Mouse (Mus musculus): Measurements from ENCODE around the gene Hmga1b. TPM values are rescaled to one million over a fixed set of nuclear protein-coding genes. Genes with fewer than 3 reads are reported as not detected.

Hmga1b gene
- not detected for polyA plus RNA-seq (2015; fragmentation: Illumina TruSeq; extraction: RNeasy Lipid Tissue Mini Kit (QIAGEN cat#74804); ENCODE audit: insufficient read depth, low read depth, low replicate concordance)

GRCm38 (mm10) chr11:120762672-120763041, at the start of gene Hmga1b:
Gene Hmga1b (plus strand): TSS chr11:120762794.

GRCm38 (mm10) chr11:120713580-120714518, 48.7 kb upstream of the Hmga1b start, which contains the start of the genes Cenpx and Lrrc45:
Gene Cenpx (minus strand): TSS chr11:120713738.
Gene Lrrc45 (plus strand): TSS chr11:120713925.

GRCm38 (mm10) chr11:120721124-120722066, 41.2 kb upstream of the Hmga1b start, which contains the start of gene Rac3:
Gene Rac3 (plus strand): TSS chr11:120721470.

GRCm38 (mm10) chr11:120727169-120727527, 35.4 kb upstream of the Hmga1b start, which contains the start of gene Dcxr:
Gene Dcxr (minus strand): TSS chr11:120727281.

GRCm38 (mm10) chr11:120731858-120732680, 30.5 kb upstream of the Hmga1b start, which contains the start of gene Cbr2:
Gene Cbr2 (minus strand): TSS chr11:120732114.

GRCm38 (mm10) chr11:120784064-120784791, 21.6 kb downstream of the Hmga1b start, which contains the start of the genes Rfng and Gps1:
Gene Rfng (minus strand): TSS chr11:120784207.
Gene Gps1 (plus strand): TSS chr11:120784272.

GRCm38 (mm10) chr11:120795756-120796613, 33.4 kb downstream of the Hmga1b start, which contains the start of gene Dus1l:
Gene Dus1l (minus strand): TSS chr11:120796403.

Other genes starting within 250 kb of the Hmga1b start
- 2.1 TPM for gene Gcgr, start 232.1 kb upstream of the Hmga1b start, polyA plus RNA-seq (2015; fragmentation: Illumina TruSeq; extraction: RNeasy Lipid Tissue Mini Kit (QIAGEN cat#74804); ENCODE audit: insufficient read depth, low read depth, low replicate concordance)
- 27.1 TPM for gene Mcrip1, start 213.1 kb upstream of the Hmga1b start, polyA plus RNA-seq (2015; fragmentation: Illumina TruSeq; extraction: RNeasy Lipid Tissue Mini Kit (QIAGEN cat#74804); ENCODE audit: insufficient read depth, low read depth, low replicate concordance)
- gene Ppp1r27, start 211.7 kb upstream of the Hmga1b start, polyA plus RNA-seq (2015; fragmentation: Illumina TruSeq; extraction: RNeasy Lipid Tissue Mini Kit (QIAGEN cat#74804); ENCODE audit: insufficient read depth, low read depth, low replicate concordance) = not detected
- 636 TPM for gene P4hb, start 189.5 kb upstream of the Hmga1b start, polyA plus RNA-seq (2015; fragmentation: Illumina TruSeq; extraction: RNeasy Lipid Tissue Mini Kit (QIAGEN cat#74804); ENCODE audit: insufficient read depth, low read depth, low replicate concordance)
- 79.0 TPM for gene Arhgdia, start 181.2 kb upstream of the Hmga1b start, polyA plus RNA-seq (2015; fragmentation: Illumina TruSeq; extraction: RNeasy Lipid Tissue Mini Kit (QIAGEN cat#74804); ENCODE audit: insufficient read depth, low read depth, low replicate concordance)
- 13.4 TPM for gene Alyref, start 164.4 kb upstream of the Hmga1b start, polyA plus RNA-seq (2015; fragmentation: Illumina TruSeq; extraction: RNeasy Lipid Tissue Mini Kit (QIAGEN cat#74804); ENCODE audit: insufficient read depth, low read depth, low replicate concordance)
- gene Anapc11, start 164.4 kb upstream of the Hmga1b start, polyA plus RNA-seq (2015; fragmentation: Illumina TruSeq; extraction: RNeasy Lipid Tissue Mini Kit (QIAGEN cat#74804); ENCODE audit: insufficient read depth, low read depth, low replicate concordance) = 11.9 TPM
- gene Npb, start 154.3 kb upstream of the Hmga1b start, polyA plus RNA-seq (2015; fragmentation: Illumina TruSeq; extraction: RNeasy Lipid Tissue Mini Kit (QIAGEN cat#74804); ENCODE audit: insufficient read depth, low read depth, low replicate concordance) = not detected
- 38.6 TPM for gene Pcyt2, start 144.9 kb upstream of the Hmga1b start, polyA plus RNA-seq (2015; fragmentation: Illumina TruSeq; extraction: RNeasy Lipid Tissue Mini Kit (QIAGEN cat#74804); ENCODE audit: insufficient read depth, low read depth, low replicate concordance)
- gene Sirt7, start 137.6 kb upstream of the Hmga1b start, polyA plus RNA-seq (2015; fragmentation: Illumina TruSeq; extraction: RNeasy Lipid Tissue Mini Kit (QIAGEN cat#74804); ENCODE audit: insufficient read depth, low read depth, low replicate concordance) = 19.3 TPM
- 11.0 TPM for gene Mafg, start 129.2 kb upstream of the Hmga1b start, polyA plus RNA-seq (2015; fragmentation: Illumina TruSeq; extraction: RNeasy Lipid Tissue Mini Kit (QIAGEN cat#74804); ENCODE audit: insufficient read depth, low read depth, low replicate concordance)
- gene Pycr1, start 119.0 kb upstream of the Hmga1b start, polyA plus RNA-seq (2015; fragmentation: Illumina TruSeq; extraction: RNeasy Lipid Tissue Mini Kit (QIAGEN cat#74804); ENCODE audit: insufficient read depth, low read depth, low replicate concordance) = 24.5 TPM
- 1.4 TPM for gene Myadml2, start 114.6 kb upstream of the Hmga1b start, polyA plus RNA-seq (2015; fragmentation: Illumina TruSeq; extraction: RNeasy Lipid Tissue Mini Kit (QIAGEN cat#74804); ENCODE audit: insufficient read depth, low read depth, low replicate concordance)
- 0.81 TPM for gene Notum, start 101.6 kb upstream of the Hmga1b start, polyA plus RNA-seq (2015; fragmentation: Illumina TruSeq; extraction: RNeasy Lipid Tissue Mini Kit (QIAGEN cat#74804); ENCODE audit: insufficient read depth, low read depth, low replicate concordance)
- gene Aspscr1, start 89.8 kb upstream of the Hmga1b start, polyA plus RNA-seq (2015; fragmentation: Illumina TruSeq; extraction: RNeasy Lipid Tissue Mini Kit (QIAGEN cat#74804); ENCODE audit: insufficient read depth, low read depth, low replicate concordance) = 29.7 TPM
- gene Cenpx, start 49.1 kb upstream of the Hmga1b start, polyA plus RNA-seq (2015; fragmentation: Illumina TruSeq; extraction: RNeasy Lipid Tissue Mini Kit (QIAGEN cat#74804); ENCODE audit: insufficient read depth, low read depth, low replicate concordance) = 30.4 TPM
- gene Lrrc45, start 48.9 kb upstream of the Hmga1b start, polyA plus RNA-seq (2015; fragmentation: Illumina TruSeq; extraction: RNeasy Lipid Tissue Mini Kit (QIAGEN cat#74804); ENCODE audit: insufficient read depth, low read depth, low replicate concordance) = 37.8 TPM
- 6.0 TPM for gene Rac3, start 41.3 kb upstream of the Hmga1b start, polyA plus RNA-seq (2015; fragmentation: Illumina TruSeq; extraction: RNeasy Lipid Tissue Mini Kit (QIAGEN cat#74804); ENCODE audit: insufficient read depth, low read depth, low replicate concordance)
- 12.0 TPM for gene Dcxr, start 35.5 kb upstream of the Hmga1b start, polyA plus RNA-seq (2015; fragmentation: Illumina TruSeq; extraction: RNeasy Lipid Tissue Mini Kit (QIAGEN cat#74804); ENCODE audit: insufficient read depth, low read depth, low replicate concordance)
- 26.0 TPM for gene Cbr2, start 30.7 kb upstream of the Hmga1b start, polyA plus RNA-seq (2015; fragmentation: Illumina TruSeq; extraction: RNeasy Lipid Tissue Mini Kit (QIAGEN cat#74804); ENCODE audit: insufficient read depth, low read depth, low replicate concordance)
- gene Rfng, start 21.4 kb downstream of the Hmga1b start, polyA plus RNA-seq (2015; fragmentation: Illumina TruSeq; extraction: RNeasy Lipid Tissue Mini Kit (QIAGEN cat#74804); ENCODE audit: insufficient read depth, low read depth, low replicate concordance) = 22.7 TPM
- gene Gps1, start 21.5 kb downstream of the Hmga1b start, polyA plus RNA-seq (2015; fragmentation: Illumina TruSeq; extraction: RNeasy Lipid Tissue Mini Kit (QIAGEN cat#74804); ENCODE audit: insufficient read depth, low read depth, low replicate concordance) = 35.2 TPM
- gene Dus1l, start 33.6 kb downstream of the Hmga1b start, polyA plus RNA-seq (2015; fragmentation: Illumina TruSeq; extraction: RNeasy Lipid Tissue Mini Kit (QIAGEN cat#74804); ENCODE audit: insufficient read depth, low read depth, low replicate concordance) = 25.3 TPM
- gene Fasn, start 61.8 kb downstream of the Hmga1b start, polyA plus RNA-seq (2015; fragmentation: Illumina TruSeq; extraction: RNeasy Lipid Tissue Mini Kit (QIAGEN cat#74804); ENCODE audit: insufficient read depth, low read depth, low replicate concordance) = 22.9 TPM
- gene Ccdc57, start 170.1 kb downstream of the Hmga1b start, polyA plus RNA-seq (2015; fragmentation: Illumina TruSeq; extraction: RNeasy Lipid Tissue Mini Kit (QIAGEN cat#74804); ENCODE audit: insufficient read depth, low read depth, low replicate concordance) = 4.3 TPM
- not detected for gene Slc16a3, start 185.7 kb downstream of the Hmga1b start, polyA plus RNA-seq (2015; fragmentation: Illumina TruSeq; extraction: RNeasy Lipid Tissue Mini Kit (QIAGEN cat#74804); ENCODE audit: insufficient read depth, low read depth, low replicate concordance)
- gene Csnk1d, start 228.5 kb downstream of the Hmga1b start, polyA plus RNA-seq (2015; fragmentation: Illumina TruSeq; extraction: RNeasy Lipid Tissue Mini Kit (QIAGEN cat#74804); ENCODE audit: insufficient read depth, low read depth, low replicate concordance) = 15.0 TPM